Mouse (Mus musculus) heart, embryonic 11.5 days (tissue): ENCODE results near the gene Fut4. TPM values are rescaled to one million over a fixed set of nuclear protein-coding genes. Genes with fewer than 3 reads are reported as not detected.

Source experiments
- ATAC-seq: fragments of 200-750 bp; cut with Nextera tagmentation; replicated peaks from 2 replicates; pipeline ENCODE4 v1.8.0; 2017; ENCODE audit warnings: moderate library complexity; ENCODE audit not compliant: insufficient number of reproducible peaks, low FRiP score, low TSS enrichment
- H3K27ac ChIP-seq: fragments of 300-500 bp; sonication (generic); 2 replicates; pipeline ENCODE4 v1.5.1; 2014; ENCODE audit warnings: mild to moderate bottlenecking, low read depth, low read length
- H3K27me3 ChIP-seq: fragments of 300-500 bp; sonication (generic); 2 replicates; pipeline ENCODE4 v1.6.1; 2014; ENCODE audit warnings: mild to moderate bottlenecking, low read length, mixed read lengths; ENCODE audit not compliant: control insufficient read depth, insufficient read depth
- H3K36me3 ChIP-seq: fragments of 300-500 bp; sonication (generic); 2 replicates; pipeline ENCODE4 v1.6.1; 2014; ENCODE audit warnings: mild to moderate bottlenecking, low read length, moderate library complexity, mixed read lengths; ENCODE audit not compliant: control insufficient read depth, insufficient read depth
- H3K4me1 ChIP-seq: fragments of 300-500 bp; sonication (generic); 2 replicates; pipeline ENCODE4 v1.6.1; 2014; ENCODE audit warnings: low read length; ENCODE audit not compliant: control insufficient read depth, insufficient read depth
- H3K4me2 ChIP-seq: fragments of 300-500 bp; sonication (generic); 2 replicates; pipeline ENCODE4 v1.6.1; 2014; ENCODE audit warnings: mild to moderate bottlenecking, moderate library complexity
- H3K4me3 ChIP-seq: fragments of 300-500 bp; sonication (generic); 2 replicates; pipeline ENCODE4 v1.5.1; 2014; ENCODE audit warnings: low read depth, low read length
- H3K9ac ChIP-seq: fragments of 300-500 bp; sonication (generic); 2 replicates; pipeline ENCODE4 v1.6.1; 2014; ENCODE audit warnings: mild to moderate bottlenecking, low read depth, low read length, moderate library complexity
- H3K9me3 ChIP-seq: fragments of 300-500 bp; sonication (generic); replicated peaks from 2 replicates; pipeline ENCODE4 v1.6.1; 2016; ENCODE audit warnings: low read length; ENCODE audit not compliant: control insufficient read depth
- WGBS: fragments of 180-500 bp; shearing (Covaris S2); extraction: QIAGEN DNeasy Blood & Tissue Kit; methylation state at CpG from one replicate; pipeline ENCODE4 v1.1.7; 2014; ENCODE audit not compliant: insufficient replicate concordance; 5-methylcytosine and 5-hydroxymethylcytosine counted together
- polyA plus RNA-seq: library from polyadenylated mRNA; unstranded; fragments of >200 nt; fragmentation: Nextera tagmentation; extraction: Ambion mirVana; gene quantifications from 2 replicates; pipeline ENCODE4 v1.2.1, GENCODE M21; 2014

Gene Fut4
- 1.4 TPM in 2 replicates for polyA plus RNA-seq

- WGBS: under 1% methylated on average over 28 of the region's 28 CpGs
- Histone ChIP-seq H3K27ac (no peak within 1 kb of the TSS), H3K27me3 (peaks cover 9% of the 10 kb centered on the region), H3K9me3 (no peaks in the 10 kb centered on the region), H3K4me1 (peaks cover 9% of the 10 kb centered on the region; the same call in 1 of the 2 replicates), H3K36me3 (no peaks in the 10 kb centered on the region), H3K9ac (peak within 1 kb of the TSS; percentile 66), H3K4me3 (peak within 1 kb of the TSS; percentile 56), H3K4me2 (peak within 1 kb of the TSS; percentile 97)
- ATAC-seq: peak; percentile 75
Observed at GRCm38 (mm10) chr9:14752001-14752522, at the start of gene Fut4. TSS of gene Fut4 (minus strand) at chr9:14752393.

- Histone ChIP-seq H3K4me3 (no peak overlapping the region), H3K27ac (no peak overlapping the region), H3K36me3 (peaks cover 10% of the 10 kb centered on the region; the same call in 1 of the 2 replicates), H3K4me1 (peaks cover 8% of the 10 kb centered on the region; the same call in 1 of the 2 replicates), H3K4me2 (no peak overlapping the region), H3K9ac (no peak overlapping the region), H3K9me3 (no peaks in the 10 kb centered on the region), H3K27me3 (no peaks in the 10 kb centered on the region)
- ATAC-seq: no peak
- 83% methylated on average over 6 of the region's 6 CpGs for WGBS
Observed at GRCm38 (mm10) chr9:14787356-14787755, 35.2 kb upstream of the Fut4 start.

GRCm38 (mm10) chr9:14784039-14785002 lies 32.1 kb upstream of the Fut4 start, which contains the start of the genes Mre11a and Ankrd49:
TSS of gene Mre11a (plus strand) at chr9:14784654.
TSS of gene Ankrd49 (minus strand) at chr9:14784856.
- peak within 1 kb of the TSS; percentile 96 for H3K9ac ChIP-seq
- peak within 1 kb of the TSS; percentile 81 for H3K4me3 ChIP-seq
- peak; percentile 98 for ATAC-seq
- peaks cover 8% of the 10 kb centered on the region; the same call in 1 of the 2 replicates for H3K4me1 ChIP-seq
- peaks cover 11% of the 10 kb centered on the region; the same call in 1 of the 2 replicates for H3K36me3 ChIP-seq
- H3K27ac ChIP-seq: peak within 1 kb of the TSS; percentile 84
- peak within 1 kb of the TSS; percentile 92 for H3K4me2 ChIP-seq
- under 1% methylated on average over 62 of the region's 62 CpGs for WGBS
- H3K9me3 ChIP-seq: no peaks in the 10 kb centered on the region
- H3K27me3 ChIP-seq: no peaks in the 10 kb centered on the region

GRCm38 (mm10) chr9:14778341-14778740 lies 26.1 kb upstream of the Fut4 start:
- H3K4me2 ChIP-seq: no peak overlapping the region
- no peak overlapping the region for H3K27ac ChIP-seq
- no peak overlapping the region for H3K4me3 ChIP-seq
- H3K9ac ChIP-seq: no peak overlapping the region
- no peaks in the 10 kb centered on the region for H3K9me3 ChIP-seq
- H3K36me3 ChIP-seq: peaks cover 9% of the 10 kb centered on the region; the same call in 1 of the 2 replicates
- no peaks in the 10 kb centered on the region for H3K27me3 ChIP-seq
- 41% methylated on average over 13 of the region's 13 CpGs for WGBS
- H3K4me1 ChIP-seq: no peaks in the 10 kb centered on the region
- no peak for ATAC-seq

GRCm38 (mm10) chr9:14773813-14774212 lies 21.6 kb upstream of the Fut4 start:
- Histone ChIP-seq H3K4me1 (0 out of 2 replicates have a peak, but pooled peaks cover 4% of the 10 kb centered on the region), H3K9ac (no peak overlapping the region), H3K27me3 (peaks cover 10% of the 10 kb centered on the region), H3K4me3 (no peak overlapping the region), H3K27ac (no peak overlapping the region), H3K4me2 (no peak overlapping the region), H3K9me3 (no peaks in the 10 kb centered on the region), H3K36me3 (no peaks in the 10 kb centered on the region)
- WGBS: 40% methylated on average over 2 of the region's 2 CpGs
- no peak for ATAC-seq

- H3K4me3 ChIP-seq: no peak overlapping the region
- H3K9me3 ChIP-seq: no peaks in the 10 kb centered on the region
- H3K27me3 ChIP-seq: peaks cover 12% of the 10 kb centered on the region
- no peaks in the 10 kb centered on the region for H3K36me3 ChIP-seq
- ATAC-seq: no peak
- no peak overlapping the region for H3K9ac ChIP-seq
- no peak overlapping the region for H3K27ac ChIP-seq
- WGBS: 79% methylated on average over 2 of the region's 2 CpGs
- H3K4me2 ChIP-seq: no peak overlapping the region
- H3K4me1 ChIP-seq: 0 out of 2 replicates have a peak, but pooled peaks cover 4% of the 10 kb centered on the region
Observed at GRCm38 (mm10) chr9:14772074-14772473, 19.9 kb upstream of the Fut4 start.

- whole genome bisulfite sequencing: 21% methylated on average over 23 of the region's 23 CpGs
- peak within 1 kb of the TSS; percentile 45 for H3K4me2 ChIP-seq
- H3K27me3 ChIP-seq: peaks cover 12% of the 10 kb centered on the region
- H3K27ac ChIP-seq: no peak within 1 kb of the TSS
- 0 out of 2 replicates have a peak, but pooled peaks cover 4% of the 10 kb centered on the region for H3K4me1 ChIP-seq
- peak; percentile 31; the same call in 1 of the 2 replicates for ATAC-seq
- H3K4me3 ChIP-seq: no peak within 1 kb of the TSS
- H3K36me3 ChIP-seq: no peaks in the 10 kb centered on the region
- H3K9ac ChIP-seq: peak within 1 kb of the TSS; percentile 31; the same call in 1 of the 2 replicates
- no peaks in the 10 kb centered on the region for H3K9me3 ChIP-seq
Observed at GRCm38 (mm10) chr9:14770803-14771471, 18.7 kb upstream of the Fut4 start, which contains the start of gene 1700012B09Rik. TSS of gene 1700012B09Rik (minus strand) at chr9:14771030.

- ATAC-seq: no peak
- Histone ChIP-seq H3K27me3 (peaks cover 12% of the 10 kb centered on the region), H3K4me1 (0 out of 2 replicates have a peak, but pooled peaks cover 4% of the 10 kb centered on the region), H3K9ac (no peak overlapping the region), H3K4me3 (no peak overlapping the region), H3K9me3 (no peaks in the 10 kb centered on the region), H3K27ac (no peak overlapping the region), H3K36me3 (no peaks in the 10 kb centered on the region), H3K4me2 (no peak overlapping the region)
- WGBS: 60% methylated on average over 6 of the region's 6 CpGs
Observed at GRCm38 (mm10) chr9:14769811-14770210, 17.6 kb upstream of the Fut4 start.
